Mouse (Mus musculus) stomach, embryonic 14.5 days (tissue): ENCODE data around the gene Ppp2r5a. TPM values are rescaled to one million over a fixed set of nuclear protein-coding genes. Genes with fewer than 3 reads are reported as not detected.

Source experiments
- ATAC-seq: fragments of 200-750 bp; cut with Nextera tagmentation; 2 replicates; pipeline ENCODE4 v1.8.0; 2017; ENCODE audit warnings: low read depth, moderate TSS enrichment; ENCODE audit not compliant: insufficient number of reproducible peaks, insufficient read depth, low FRiP score
- H3K27ac ChIP-seq: fragments of 300-500 bp; sonication (generic); 2 replicates; pipeline ENCODE4 v1.5.1; 2014; ENCODE audit warnings: mild to moderate bottlenecking, low read length, moderate library complexity, mixed read lengths
- H3K27me3 ChIP-seq: fragments of 300-500 bp; sonication (generic); 2 replicates; pipeline ENCODE4 v1.6.1; 2014; ENCODE audit warnings: low read length, control low read depth, mixed read lengths; ENCODE audit not compliant: control insufficient read depth, insufficient read depth
- H3K36me3 ChIP-seq: fragments of 300-500 bp; sonication (generic); 2 replicates; pipeline ENCODE4 v1.6.1; 2014; ENCODE audit warnings: mild to moderate bottlenecking, control low read depth, low read length, moderate library complexity, mixed read lengths; ENCODE audit not compliant: control insufficient read depth, insufficient read depth
- H3K4me1 ChIP-seq: fragments of 300-500 bp; sonication (generic); 2 replicates; pipeline ENCODE4 v1.6.1; 2014; ENCODE audit warnings: low read length, control low read depth, mixed read lengths; ENCODE audit not compliant: control insufficient read depth, insufficient read depth
- H3K4me2 ChIP-seq: fragments of 300-500 bp; sonication (generic); replicated peaks from 2 replicates; pipeline ENCODE4 v1.6.1; 2014; ENCODE audit warnings: low read depth, low read length, control low read depth
- H3K4me3 ChIP-seq: fragments of 300-500 bp; sonication (generic); 2 replicates; pipeline ENCODE4 v1.5.1; 2014; ENCODE audit warnings: low read depth, low read length, control low read depth
- H3K9ac ChIP-seq: fragments of 300-500 bp; sonication (generic); replicated peaks from 2 replicates; pipeline ENCODE4 v1.6.1; 2014; ENCODE audit warnings: low read depth, mild to moderate bottlenecking, control low read depth, low read length, moderate library complexity, mixed read lengths
- H3K9me3 ChIP-seq: fragments of 300-500 bp; sonication (generic); 2 replicates; pipeline ENCODE4 v1.6.1; 2016; ENCODE audit warnings: low read depth, low read length, control low read depth; ENCODE audit not compliant: control insufficient read depth
- whole genome bisulfite sequencing: fragments of 180-500 bp; shearing (Covaris S2); extraction: QIAGEN DNeasy Blood & Tissue Kit; methylation state at CpG from one replicate; pipeline ENCODE4 v1.1.7; 2014; 5-methylcytosine and 5-hydroxymethylcytosine counted together
- polyA plus RNA-seq: library from polyadenylated mRNA; unstranded; fragments of >200 nt; fragmentation: Nextera tagmentation; extraction: Ambion mirVana; gene quantifications from 2 replicates; pipeline ENCODE4 v1.2.1, GENCODE M21; 2014

Gene Ppp2r5a
- polyA plus RNA-seq, 1 experiment from 2014 or later = 22.5 TPM

- H3K4me1 ChIP-seq = peaks cover 11% of the 10 kb centered on the region; the same call in 1 of the 2 replicates
- H3K27ac ChIP-seq = peak overlapping the region; percentile 45; the same call in 1 of the 2 replicates
- H3K36me3 ChIP-seq = peaks cover 28% of the 10 kb centered on the region
- ATAC-seq = no peak
- H3K9ac ChIP-seq = no peak overlapping the region
- 63% methylated on average over 2 of the region's 2 CpGs for WGBS
- no peak overlapping the region for H3K4me2 ChIP-seq
- H3K4me3 ChIP-seq = no peak overlapping the region
- H3K27me3 ChIP-seq = no peaks in the 10 kb centered on the region
- H3K9me3 ChIP-seq = no peaks in the 10 kb centered on the region
These were observed 54.5 kb downstream of the Ppp2r5a start for GRCm38 (mm10) chr1:191348592-191348991.

GRCm38 (mm10) chr1:191347602-191348001 lies 55.5 kb downstream of the Ppp2r5a start:
- no peak overlapping the region for H3K9ac ChIP-seq
- WGBS = 91% methylated on average over 8 of the region's 8 CpGs
- H3K9me3 ChIP-seq = no peaks in the 10 kb centered on the region
- no peak overlapping the region for H3K4me2 ChIP-seq
- H3K27ac ChIP-seq = no peak overlapping the region
- peaks cover 24% of the 10 kb centered on the region for H3K36me3 ChIP-seq
- no peak for ATAC-seq
- H3K27me3 ChIP-seq = no peaks in the 10 kb centered on the region
- H3K4me3 ChIP-seq = no peak overlapping the region
- peaks cover 11% of the 10 kb centered on the region; the same call in 1 of the 2 replicates for H3K4me1 ChIP-seq

- no peaks in the 10 kb centered on the region for H3K9me3 ChIP-seq
- H3K4me1 ChIP-seq = no peaks in the 10 kb centered on the region
- H3K36me3 ChIP-seq = peaks cover 29% of the 10 kb centered on the region
- ATAC-seq = no peak
- H3K4me3 ChIP-seq = no peak overlapping the region
- H3K4me2 ChIP-seq = no peak overlapping the region
- no peak overlapping the region for H3K9ac ChIP-seq
- 90% methylated on average over 4 of the region's 4 CpGs for WGBS
- no peaks in the 10 kb centered on the region for H3K27me3 ChIP-seq
- H3K27ac ChIP-seq = no peak overlapping the region
These were observed 62.5 kb downstream of the Ppp2r5a start for GRCm38 (mm10) chr1:191340530-191340929.

GRCm38 (mm10) chr1:191339876-191340275 lies 63.2 kb downstream of the Ppp2r5a start:
- Histone ChIP-seq H3K27me3 (no peaks in the 10 kb centered on the region), H3K36me3 (peaks cover 23% of the 10 kb centered on the region), H3K9ac (no peak overlapping the region), H3K4me2 (no peak overlapping the region), H3K4me3 (no peak overlapping the region), H3K4me1 (no peaks in the 10 kb centered on the region), H3K27ac (no peak overlapping the region), H3K9me3 (no peaks in the 10 kb centered on the region)
- WGBS = 96% methylated on average over 2 of the region's 2 CpGs
- ATAC-seq = no peak

GRCm38 (mm10) chr1:191334500-191334899 lies 68.6 kb downstream of the Ppp2r5a start:
- Histone ChIP-seq H3K27ac (no peak overlapping the region), H3K9me3 (no peaks in the 10 kb centered on the region), H3K9ac (no peak overlapping the region), H3K4me2 (no peak overlapping the region), H3K4me1 (no peaks in the 10 kb centered on the region), H3K36me3 (peaks cover 10% of the 10 kb centered on the region; the same call in 1 of the 2 replicates), H3K4me3 (no peak overlapping the region), H3K27me3 (no peaks in the 10 kb centered on the region)
- 81% methylated on average over 5 of the region's 5 CpGs for WGBS
- ATAC-seq = no peak

GRCm38 (mm10) chr1:191330356-191330755 lies 72.7 kb downstream of the Ppp2r5a start:
- ATAC-seq = no peak
- no peak overlapping the region for H3K4me2 ChIP-seq
- H3K36me3 ChIP-seq = peaks cover 3% of the 10 kb centered on the region; the same call in 1 of the 2 replicates
- no peak overlapping the region for H3K9ac ChIP-seq
- peaks cover 17% of the 10 kb centered on the region; the same call in 1 of the 2 replicates for H3K4me1 ChIP-seq
- no peak overlapping the region for H3K27ac ChIP-seq
- WGBS = 92% methylated on average over 4 of the region's 4 CpGs
- no peak overlapping the region for H3K4me3 ChIP-seq
- no peaks in the 10 kb centered on the region for H3K27me3 ChIP-seq
- H3K9me3 ChIP-seq = no peaks in the 10 kb centered on the region

GRCm38 (mm10) chr1:191328019-191328441 lies 75.0 kb downstream of the Ppp2r5a start:
- no peaks in the 10 kb centered on the region for H3K9me3 ChIP-seq
- H3K27me3 ChIP-seq = no peaks in the 10 kb centered on the region
- no peak for ATAC-seq
- H3K9ac ChIP-seq = no peak overlapping the region
- no peak overlapping the region; the same call in 1 of the 2 replicates for H3K27ac ChIP-seq
- H3K4me1 ChIP-seq = peaks cover 17% of the 10 kb centered on the region; the same call in 1 of the 2 replicates
- 68% methylated on average over 8 of the region's 8 CpGs for WGBS
- peaks cover 3% of the 10 kb centered on the region; the same call in 1 of the 2 replicates for H3K36me3 ChIP-seq
- no peak overlapping the region for H3K4me2 ChIP-seq
- H3K4me3 ChIP-seq = no peak overlapping the region

- ATAC-seq = no peak
- no peak overlapping the region for H3K27ac ChIP-seq
- H3K27me3 ChIP-seq = no peaks in the 10 kb centered on the region
- peak overlapping the region; percentile 79; the same call in 1 of the 2 replicates for H3K4me2 ChIP-seq
- no peak overlapping the region for H3K9ac ChIP-seq
- no peaks in the 10 kb centered on the region for H3K9me3 ChIP-seq
- peaks cover 17% of the 10 kb centered on the region; the same call in 1 of the 2 replicates for H3K4me1 ChIP-seq
- no peak overlapping the region for H3K4me3 ChIP-seq
- H3K36me3 ChIP-seq = peaks cover 3% of the 10 kb centered on the region; the same call in 1 of the 2 replicates
- WGBS = 78% methylated on average over 8 of the region's 8 CpGs
These were observed 75.8 kb downstream of the Ppp2r5a start for GRCm38 (mm10) chr1:191327258-191327657.
